Mouse (Mus musculus) liver, adult 2 months (tissue): Measurements from ENCODE around the gene Hfe.
"Not testable (repeated sequence)": the region's sequence is repeated elsewhere in the genome, so short reads cannot be mapped to it uniquely, and the experiment has no call there.

ENCODE experiments used
- CTCF ChIP-seq: fragments of 200-500 bp; IDR thresholded peaks from 2 replicates; pipeline ENCODE4 v1.5.1; 2011; ENCODE audit warnings: low read depth, low read length, control low read depth
- POLR2A ChIP-seq: fragments of 200-500 bp; IDR thresholded peaks from 2 replicates; pipeline ENCODE4 v1.6.1; 2011; ENCODE audit warnings: low read length, control low read depth; ENCODE audit not compliant: insufficient read depth; ENCODE audit errors: extremely low read depth

DNA sequence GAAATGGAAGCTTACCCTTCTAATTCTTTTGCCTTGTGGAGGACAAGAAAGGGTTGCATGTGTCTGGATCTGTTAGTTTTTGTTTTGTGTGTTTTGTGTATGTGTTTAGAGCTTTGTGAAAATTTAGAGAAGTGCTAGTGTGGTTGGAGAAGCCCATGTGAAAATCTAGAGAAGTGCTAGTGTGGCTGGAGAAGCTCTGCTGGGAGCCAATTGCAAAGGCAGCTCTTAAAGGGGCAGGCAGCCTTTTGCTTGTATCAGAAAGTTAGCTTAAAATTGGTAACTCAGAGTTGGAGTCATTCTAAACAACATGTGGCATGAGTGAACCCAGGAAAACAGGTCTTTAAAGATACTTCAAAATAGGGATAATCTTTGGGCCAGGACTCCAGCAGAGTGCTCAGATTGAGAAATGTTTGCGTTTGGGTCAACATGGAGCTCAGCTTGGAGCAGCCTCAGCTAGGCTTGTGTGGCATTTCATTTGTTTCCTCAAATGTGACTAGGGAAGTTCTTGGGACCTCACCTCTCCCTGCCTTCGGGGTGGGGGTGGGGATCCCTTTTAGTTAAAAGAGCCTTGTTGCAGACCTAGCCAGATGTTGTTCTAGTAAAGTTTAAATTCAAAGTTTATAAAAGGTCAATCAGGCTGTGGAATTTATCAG, 7.1 kb upstream of the Hfe start:
- TF ChIP-seq POLR2A, CTCF: not testable (repeated sequence)
